Mouse (Mus musculus): ENCODE results near the gene Slc5a5.

Slc5a5 gene

DNA sequence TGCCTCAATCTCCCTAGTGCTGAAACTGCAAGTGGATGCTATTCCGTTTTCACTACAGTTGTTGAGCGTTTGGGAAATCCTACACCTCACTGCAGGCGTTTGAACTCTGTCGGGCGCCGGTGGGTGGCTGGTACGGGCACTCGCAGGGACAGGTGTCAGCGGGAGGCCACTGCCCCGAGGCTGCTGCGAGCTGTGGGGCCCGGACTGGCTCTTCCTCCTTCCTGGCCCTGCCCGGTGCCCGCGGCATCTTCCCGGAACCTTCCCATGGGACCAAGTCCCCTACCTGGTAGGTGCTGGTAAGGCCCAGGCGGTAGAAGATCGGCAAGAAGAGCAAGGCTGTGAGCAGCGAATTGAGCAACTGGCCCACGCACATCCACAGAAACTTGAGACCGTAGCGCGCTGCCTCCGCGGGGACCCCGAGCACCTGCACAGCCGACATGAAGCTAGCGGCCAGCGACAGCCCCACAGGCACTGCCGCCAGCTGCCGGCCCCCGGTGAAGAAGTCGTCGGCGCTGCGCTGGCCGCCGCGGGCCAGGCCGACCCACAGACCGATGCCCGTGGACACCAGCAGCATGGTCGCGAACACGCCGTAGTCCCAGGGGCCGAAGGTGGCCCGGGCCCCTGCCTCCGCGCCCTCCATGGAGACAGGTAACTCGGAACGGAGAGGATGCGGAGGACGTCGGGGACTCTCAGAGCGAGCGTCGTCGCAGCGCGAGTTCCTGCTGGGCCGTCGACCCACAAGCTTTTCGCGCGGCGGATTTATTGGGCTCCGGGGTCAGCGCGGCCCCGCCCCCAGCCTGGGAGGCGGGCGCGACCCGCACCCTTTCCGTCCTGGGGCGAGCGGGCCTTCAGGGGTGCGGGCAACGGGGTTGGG lies at the start of gene Slc5a5:
TSS of gene Slc5a5 (minus strand) at position 736 of the 874 bp plus-strand sequence.
- no peak for DNase-seq

DNA sequence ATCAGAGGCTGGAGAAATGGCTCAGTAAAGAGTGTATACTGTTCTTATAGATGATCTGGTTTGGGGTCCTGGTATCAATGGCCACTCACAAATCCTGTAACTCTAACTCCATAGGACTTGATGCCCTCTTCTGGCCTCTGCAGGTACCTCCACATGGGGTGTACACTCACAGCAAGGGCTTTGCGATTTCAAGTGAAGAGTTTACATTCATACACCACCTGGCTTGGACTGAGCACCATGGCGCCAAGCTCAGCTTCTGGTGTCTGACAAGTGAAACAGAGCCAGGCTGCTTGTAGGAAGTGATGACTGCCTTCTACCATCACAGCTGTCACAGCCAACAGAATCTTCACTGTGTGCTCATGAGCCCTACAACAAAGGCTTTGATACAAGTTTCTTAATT lies 48.9 kb upstream of the Slc5a5 start:
- DNase-seq: no peak

DNA sequence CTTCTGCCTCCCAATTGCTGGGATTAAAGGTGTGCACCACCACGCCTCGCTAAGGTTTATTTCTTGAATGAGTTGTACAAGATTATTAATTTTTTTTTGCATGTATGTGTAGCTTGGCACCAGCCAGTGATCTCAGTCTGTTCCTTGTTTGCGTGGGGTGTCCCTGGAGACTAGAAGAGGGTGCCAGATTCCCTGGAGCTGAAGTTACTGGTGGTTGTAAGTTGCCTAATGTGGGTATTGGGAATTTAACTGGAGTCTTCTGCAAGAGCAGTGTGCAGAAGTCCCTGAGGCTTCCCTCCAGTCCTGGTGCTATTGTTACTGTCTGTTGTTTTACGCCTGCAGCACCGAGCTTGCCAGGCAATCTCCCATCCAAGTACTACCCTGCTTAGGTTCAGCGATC lies 44.6 kb upstream of the Slc5a5 start:
- DNase-seq: no peak

DNA sequence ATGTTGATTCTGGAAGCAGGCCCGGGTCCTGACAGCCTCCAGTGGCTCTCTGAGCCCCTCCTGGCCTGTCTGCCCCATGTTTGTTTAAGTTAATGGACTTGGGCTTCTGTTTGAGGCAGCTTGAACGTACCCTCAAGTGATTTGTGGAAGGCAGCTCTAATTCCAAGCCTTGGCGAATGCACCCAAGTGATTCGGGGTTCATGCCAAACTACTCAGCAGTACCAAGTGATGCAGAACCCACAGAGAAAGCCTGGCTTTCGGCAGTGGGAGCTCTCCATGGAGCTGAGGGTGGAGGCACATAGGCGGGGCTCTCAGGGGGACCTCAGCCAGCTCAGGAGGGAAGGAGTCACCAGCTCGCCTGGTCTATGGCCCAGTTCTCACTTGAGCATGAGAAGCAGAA lies 42.2 kb upstream of the Slc5a5 start:
- no peak for DNase-seq

DNA sequence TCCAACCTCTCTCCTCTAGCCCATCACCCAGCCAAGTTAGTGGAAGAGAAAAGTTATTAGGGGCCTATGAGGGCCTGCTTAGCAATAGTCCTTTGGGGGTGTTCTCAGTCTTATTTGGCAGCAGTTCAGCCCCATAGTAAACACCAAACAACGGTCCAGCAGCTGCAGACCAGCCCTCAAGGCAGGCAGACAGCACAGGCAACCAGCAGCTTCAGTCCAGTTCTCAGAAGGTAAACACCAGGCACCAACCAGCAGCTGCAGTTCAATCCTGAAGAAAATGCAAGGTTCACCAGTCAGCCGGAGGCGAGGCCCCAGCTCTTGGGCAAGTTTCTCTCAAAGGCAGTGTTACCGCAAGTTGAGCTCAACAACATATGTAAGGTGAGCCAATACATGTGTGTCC lies 40.5 kb upstream of the Slc5a5 start:
- no peak for DNase-seq

DNA sequence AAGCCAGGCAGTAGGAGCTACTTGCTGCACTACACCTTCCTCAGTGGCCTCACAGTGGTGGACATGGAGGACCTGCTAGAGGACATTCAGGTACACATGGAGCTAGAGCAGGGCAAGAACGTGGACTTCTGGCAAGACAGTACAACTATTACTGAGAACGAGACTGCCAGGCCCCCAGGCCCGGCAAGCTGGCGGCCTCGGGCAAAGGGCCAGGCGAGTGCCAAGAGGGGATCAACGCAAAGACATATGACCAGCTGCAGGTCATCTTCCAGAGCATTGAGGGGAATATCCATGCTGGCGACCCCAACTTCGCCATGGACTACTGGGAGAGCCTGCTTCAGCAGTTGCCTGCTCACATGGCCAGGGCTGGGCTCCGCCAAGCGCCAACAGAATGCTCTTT lies 39.2 kb upstream of the Slc5a5 start:
- DNase-seq: no peak

DNA sequence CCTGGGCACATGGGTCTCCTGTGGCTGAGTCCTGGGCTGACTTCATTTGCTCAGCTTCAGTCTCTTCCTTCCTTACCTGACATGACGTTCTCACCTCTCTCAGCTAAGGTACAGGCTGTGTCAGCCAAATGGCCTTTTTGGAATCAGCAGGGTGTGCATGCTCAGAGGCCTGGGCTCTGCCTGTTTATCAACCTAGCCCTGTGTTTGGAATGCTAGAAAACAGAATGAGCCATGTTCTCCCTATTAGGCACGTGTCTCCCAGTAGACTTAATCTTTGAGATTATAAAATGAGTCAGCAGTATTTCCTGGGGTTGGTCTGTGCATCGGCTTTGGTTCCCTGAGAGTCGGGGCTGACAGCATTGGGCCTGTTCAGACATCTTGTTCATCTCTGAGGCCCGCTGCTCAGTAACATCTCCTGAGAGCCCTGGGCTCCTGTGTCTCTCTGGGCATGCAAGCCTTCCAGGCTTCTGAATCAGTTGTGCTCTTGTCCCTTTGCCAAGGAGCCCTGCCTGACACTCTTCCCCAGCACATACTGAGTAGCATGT lies 36.3 kb upstream of the Slc5a5 start:
- DNase-seq: no peak

DNA sequence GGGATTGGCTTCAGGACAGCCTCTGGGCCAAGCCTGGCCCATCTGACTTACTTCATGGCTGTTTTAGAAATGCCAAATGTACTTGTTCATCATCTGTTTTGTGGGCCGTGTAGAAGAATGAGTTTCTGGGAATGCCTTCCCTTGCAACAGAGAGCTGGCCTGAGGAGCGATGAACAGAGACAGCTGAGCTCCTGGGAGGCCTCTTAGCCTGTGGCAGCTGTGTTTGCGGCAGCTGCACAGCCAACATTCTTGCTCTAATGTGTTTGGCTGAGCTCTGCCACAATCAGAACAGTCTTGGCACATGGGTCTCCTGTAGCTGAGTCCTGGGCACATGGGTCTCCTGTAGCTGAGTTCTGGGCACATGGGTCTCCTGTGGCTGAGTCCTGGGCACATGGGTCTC lies 35.5 kb upstream of the Slc5a5 start:
- DNase-seq: no peak

DNA sequence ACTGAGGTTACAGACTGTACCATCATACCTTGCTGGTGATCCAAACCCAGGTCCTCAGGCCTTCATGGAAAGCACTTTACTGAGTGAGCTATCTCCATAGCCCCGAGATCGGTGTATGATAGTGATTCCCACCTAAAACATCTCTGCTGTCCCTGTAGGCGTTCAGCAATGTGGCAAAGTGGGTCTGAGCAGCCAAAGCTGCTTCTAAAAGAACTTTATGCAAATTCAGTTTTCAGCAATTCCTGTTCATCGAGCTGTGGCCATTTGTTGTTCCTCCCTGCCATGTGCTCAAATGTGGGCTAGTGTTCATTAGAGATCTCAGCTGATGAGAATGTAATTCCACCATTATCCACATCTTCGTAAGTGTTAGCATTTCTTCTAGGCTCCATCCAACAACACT lies 33.8 kb upstream of the Slc5a5 start:
- DNase-seq: no peak

DNA sequence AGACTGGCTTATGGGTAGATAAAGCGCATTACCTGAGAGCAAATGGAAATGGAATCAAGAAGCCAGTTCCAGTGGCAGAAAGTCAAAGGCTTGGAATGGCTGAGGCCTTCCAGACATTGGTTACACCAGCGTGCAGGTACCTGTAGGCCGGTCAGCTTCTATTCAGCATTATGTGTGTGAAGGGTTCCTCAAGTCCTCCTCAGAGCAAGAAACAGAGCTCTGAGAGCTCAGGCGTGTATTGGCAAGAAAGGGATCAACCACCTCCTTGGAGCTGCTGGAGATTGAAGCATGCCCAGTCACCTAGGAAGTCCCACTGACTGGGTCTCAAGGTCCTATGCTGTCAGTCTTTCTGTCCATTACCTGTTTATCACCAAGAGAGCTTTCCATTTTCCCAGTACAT lies 33.2 kb upstream of the Slc5a5 start:
- no peak for DNase-seq

DNA sequence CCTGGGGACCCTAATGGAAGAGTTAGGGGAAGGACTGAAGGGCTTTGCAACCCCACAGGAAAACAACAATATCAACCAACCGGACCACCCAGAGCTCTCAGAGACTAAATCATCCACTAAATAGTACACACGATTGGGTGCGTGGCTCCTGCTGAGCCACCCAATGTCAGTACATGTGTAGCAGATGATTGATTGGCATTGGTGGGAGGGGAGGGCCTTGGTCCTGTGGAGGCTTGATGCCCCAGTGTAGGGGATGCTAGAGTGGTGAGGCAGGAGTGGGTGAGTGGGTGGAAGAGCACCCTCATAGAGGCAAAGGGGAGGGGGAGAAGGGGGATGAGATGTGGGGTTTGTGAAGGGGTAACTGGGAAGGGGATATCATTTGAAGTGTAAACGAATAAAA lies 31.6 kb upstream of the Slc5a5 start:
- peak; percentile 1 for DNase-seq

DNA sequence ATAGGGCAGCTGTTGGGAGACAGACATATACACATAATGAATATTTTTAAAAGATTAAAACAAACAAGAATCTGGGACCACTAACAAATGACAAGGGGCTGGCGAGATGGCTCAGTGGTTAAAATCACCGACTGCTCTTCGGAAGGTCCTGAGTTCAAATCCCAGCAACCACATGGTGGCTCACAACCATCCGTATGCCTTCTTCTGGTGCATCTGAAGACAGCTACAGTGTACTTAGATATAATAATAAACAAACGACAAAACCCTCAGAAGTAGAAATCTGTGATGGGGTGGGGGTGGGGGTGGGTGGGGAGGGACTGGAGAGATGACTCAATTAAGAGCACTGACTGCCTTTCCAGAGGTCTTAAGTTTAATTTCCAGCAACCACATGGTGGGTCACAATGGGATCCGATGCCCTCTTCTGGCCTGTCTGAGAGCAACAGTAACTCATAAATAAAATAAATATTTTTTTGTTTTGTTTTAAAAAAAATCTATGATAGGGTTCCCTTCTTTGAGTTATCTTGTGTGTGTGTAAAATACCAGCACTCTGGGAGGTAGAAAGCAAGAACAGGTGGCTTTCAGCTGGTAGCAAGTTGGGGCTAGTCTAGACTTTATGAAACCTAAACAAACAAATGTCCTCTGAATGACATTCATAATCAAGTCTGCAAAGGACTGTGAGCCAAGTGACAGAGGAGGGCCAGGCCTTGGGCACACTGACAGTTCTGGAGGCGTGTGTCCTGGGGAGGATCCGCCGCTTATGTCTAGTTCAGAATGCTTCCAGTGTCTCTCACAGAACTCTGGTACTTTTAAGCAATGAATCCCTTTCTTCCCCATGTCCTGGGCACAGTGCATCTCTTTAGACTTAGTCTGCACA lies 27.7 kb upstream of the Slc5a5 start:
- peak; percentile 2 for DNase-seq

DNA sequence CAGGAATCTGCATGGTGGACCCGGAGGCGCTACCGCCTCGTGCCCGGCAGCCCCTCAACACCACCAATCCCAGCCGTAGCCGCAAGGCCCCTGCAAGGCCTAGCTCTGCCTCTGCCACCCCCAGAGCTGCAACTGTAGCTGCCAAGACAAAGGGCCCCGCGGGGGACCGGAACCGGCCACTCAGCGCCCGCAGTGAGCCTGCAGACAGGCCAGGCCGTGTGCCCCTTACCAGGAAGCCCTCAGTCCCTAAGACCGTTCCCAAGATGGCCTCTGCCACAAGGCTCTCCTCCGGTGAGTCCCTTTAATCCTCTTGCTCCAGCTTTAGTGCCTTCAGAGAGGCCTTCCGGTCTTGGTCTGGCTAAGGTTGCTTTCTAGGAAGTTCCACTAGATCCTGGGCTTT lies 22.1 kb upstream of the Slc5a5 start:
- DNase-seq: no peak

DNA sequence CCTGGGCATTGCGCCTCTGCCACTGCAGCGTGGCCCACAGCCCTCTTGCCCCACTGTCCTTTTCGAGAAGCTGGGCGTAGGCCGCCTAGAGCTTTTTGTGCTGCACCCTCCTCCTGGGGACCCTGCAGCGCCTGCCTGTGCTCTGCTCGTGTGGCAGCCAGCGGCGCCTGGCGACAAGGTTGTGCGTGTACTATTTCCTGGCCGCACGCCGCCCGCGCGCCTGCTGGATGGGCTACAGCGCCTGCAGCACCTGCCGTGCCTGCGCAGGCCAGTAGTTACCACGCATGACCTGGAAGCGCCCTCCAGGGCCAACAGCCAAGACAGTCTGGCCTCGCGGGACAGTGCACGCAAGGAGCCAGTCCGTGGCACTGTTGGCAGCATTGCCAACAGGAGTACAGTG lies 21.0 kb upstream of the Slc5a5 start:
- DNase-seq: no peak

DNA sequence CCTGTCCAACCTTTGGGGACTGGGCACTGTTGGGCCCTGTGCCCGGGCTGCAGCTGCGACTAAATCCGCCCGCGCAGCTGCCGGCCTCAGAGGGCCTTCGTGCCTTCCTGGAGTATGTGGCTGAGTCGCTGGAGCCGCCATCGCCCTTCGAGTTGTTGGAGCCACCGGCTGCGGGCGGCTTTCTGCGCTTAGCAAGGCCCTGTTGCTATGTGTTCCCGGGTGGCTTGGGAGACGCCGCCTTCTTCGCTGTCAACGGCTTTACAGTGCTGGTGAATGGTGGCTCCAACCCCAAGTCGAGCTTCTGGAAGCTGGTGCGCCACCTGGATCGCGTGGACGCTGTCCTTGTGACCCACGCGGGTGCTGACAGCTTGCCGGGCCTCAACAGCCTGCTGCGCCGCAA lies 20.4 kb upstream of the Slc5a5 start:
- DNase-seq: no peak

DNA sequence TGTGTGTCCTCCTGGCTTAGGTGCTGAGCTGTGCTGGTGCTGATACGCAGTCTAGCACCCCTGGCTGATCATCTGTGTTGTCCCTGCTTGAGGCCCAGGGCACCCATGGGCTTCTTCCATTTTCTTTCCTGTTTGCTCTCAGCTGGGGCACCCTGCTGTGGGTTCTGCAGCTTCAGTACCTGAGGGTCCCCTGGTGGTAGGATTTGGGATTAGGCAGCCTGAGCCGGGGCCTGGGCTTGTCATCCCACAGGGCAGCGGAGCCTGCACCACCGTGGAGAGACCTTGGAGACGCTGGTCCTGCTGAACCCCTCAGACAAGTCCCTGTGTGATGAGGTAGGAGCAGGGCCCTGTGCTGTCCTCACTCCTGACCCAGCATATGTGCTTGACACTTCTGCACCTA lies 19.0 kb upstream of the Slc5a5 start:
- no peak for DNase-seq

DNA sequence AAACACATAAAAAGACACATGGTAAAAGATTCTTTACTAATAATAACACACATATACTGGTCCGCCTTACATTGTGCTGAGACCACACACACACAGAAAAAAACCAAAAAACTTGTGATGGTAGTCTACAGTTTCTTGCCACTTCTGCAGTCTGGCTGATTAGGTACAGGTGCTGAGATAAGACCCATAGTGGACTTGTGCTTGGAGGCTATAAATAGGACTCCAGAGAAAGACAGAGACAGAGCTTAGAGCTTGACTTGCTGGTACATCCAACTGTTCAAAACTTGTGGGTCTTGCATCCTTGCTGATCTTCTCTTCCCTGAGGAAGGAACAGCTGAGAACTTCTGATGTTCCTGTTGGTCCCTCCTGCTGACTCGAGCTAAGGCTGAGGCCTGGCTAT lies 15.0 kb upstream of the Slc5a5 start:
- no peak for DNase-seq

DNA sequence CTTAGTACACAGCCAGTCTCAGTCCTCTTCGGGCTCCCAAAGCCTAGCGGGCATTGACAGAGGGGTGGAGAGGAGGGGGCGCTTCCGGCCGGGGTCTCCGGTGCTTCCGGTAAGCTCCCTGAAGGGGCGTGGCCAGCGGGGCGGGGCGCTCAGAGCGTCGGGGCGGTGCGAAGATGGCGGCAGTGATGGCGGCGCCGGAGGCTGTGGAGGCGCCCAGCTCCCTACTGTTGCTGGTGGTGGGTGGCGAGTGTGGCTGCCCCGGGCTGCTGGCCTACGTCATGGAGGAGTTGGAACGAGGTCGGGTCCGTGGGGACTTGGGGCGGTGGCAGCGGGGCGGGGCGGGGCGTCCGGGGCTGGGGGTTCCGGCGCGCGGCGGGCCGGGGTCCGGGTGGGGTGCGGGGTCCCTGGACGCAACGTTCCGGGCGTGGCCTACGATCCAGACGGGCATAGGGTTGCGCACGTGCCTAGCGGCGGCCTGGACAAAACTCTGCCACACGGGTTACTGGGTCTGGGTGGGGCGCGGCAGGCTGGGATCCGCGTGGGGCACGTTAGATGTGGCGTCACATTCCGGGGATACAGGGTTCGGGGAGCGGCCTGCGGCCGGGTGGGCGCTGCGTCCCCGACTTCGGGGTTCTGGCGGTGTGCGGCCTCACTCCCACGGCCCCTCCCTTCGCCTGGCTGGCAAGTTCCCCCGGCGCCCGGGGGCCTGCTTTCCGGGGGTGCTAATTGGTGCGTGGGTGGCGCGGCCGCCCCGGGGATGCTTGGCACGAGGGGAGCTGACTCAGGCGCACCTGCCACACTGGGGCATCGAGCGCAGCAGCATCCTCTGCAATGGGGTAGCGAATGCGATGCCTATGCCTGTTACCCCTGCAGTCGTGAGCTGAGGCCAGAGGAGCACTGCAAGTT lies 13.5 kb upstream of the Slc5a5 start, which contains the start of gene Map1s:
TSS of gene Map1s (plus strand) at position 102 of the 906 bp plus-strand sequence.
- DNase-seq: peak; percentile 89

DNA sequence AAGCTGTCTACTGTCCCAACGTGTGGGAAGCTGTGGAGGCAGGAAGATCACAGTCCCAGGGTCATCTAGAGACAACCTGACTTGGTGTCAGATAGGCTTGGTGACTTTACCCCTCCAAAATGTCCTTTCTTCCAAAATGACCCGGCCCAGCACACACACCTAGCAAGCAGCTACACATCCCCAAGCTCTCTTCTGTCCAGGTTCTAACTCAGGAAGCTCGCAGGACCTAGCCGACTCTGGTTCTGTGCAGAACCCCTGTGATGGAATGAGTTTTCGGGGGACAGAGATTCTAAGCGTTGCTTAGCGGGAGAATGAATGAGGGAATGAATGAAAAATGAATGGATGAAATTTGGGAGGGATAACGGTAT lies 12.9 kb upstream of the Slc5a5 start:
- DNase-seq: no peak

DNA sequence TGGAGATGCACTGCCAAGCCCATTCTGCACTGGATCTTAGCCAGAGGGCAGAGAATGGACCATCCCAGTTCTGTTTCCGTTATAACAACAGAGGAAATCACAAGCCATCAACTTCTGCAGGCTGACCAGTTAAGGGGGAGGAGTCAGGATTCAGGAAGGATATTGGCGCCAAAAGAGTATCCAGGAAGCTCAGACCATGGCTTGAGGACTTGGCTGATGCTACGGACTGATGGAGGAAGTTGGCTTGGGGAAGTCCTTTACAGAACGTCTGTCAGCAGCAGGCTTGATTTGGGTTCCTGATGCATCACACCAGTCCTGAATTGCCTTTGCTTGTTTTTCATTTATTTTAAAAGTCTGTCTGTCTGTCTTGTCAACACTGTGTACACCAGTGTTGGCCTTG lies 12.0 kb upstream of the Slc5a5 start:
- no peak for DNase-seq

DNA sequence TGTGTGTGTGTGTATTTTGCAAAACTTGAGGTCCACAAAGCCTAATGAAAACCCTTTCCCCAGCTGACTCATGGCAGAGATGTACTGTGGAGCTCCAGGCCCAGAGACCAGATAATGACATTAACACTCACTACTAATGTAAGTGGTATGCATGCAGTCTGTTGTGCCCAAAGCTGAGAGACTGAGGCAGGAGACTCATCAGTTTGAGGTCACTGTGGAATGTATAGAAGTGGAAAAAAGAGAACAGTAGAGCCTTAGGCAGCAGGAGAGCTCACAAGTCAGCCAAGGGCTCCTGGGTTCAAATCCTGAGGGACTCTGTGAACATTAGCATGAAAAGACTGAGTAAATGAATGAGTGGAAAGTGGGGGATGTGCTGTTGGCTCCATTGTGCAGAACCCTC lies 11.0 kb upstream of the Slc5a5 start:
- DNase-seq: no peak

DNA sequence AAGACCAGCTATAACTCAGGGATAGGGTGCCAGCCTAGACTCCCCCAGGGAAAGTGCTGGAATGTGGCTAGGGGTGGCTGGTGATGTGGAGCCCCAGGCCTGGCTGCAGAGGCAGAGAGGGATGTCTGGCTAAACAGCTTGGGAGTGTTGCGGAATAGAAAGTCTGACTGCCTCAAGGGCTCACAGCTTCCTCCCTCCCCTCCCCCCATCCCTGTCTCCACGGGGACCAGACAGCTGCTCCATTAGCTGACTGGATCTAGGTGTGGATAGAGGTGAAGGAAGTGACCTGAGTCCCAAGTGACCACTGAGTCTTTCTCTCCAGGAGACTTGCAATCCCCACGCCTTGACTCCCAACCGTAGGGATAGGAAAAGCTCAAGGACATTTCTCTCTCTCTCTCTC lies 10.6 kb upstream of the Slc5a5 start:
- DNase-seq: no peak

DNA sequence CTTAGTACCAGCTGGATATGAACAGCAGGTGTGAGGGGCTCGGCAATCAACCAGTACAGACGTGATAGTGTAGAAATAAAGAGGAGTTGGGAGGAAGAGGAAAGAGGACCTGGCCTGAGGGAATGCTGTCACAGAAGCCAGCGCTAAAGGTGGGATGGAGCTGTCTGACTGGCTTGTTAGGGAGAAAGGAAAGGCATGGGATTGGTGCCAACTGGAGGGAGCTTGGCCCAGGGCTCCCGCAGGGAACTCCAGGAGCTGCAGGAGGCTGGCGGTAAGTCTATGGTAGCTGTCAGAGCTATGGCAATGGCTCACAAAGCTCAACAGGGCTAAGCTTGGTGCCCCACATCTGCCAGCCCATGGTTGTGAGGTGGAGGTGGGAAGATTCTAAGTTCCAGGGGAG lies 9.7 kb upstream of the Slc5a5 start:
- DNase-seq: no peak

Measured in liver (tissue).